Mouse (Mus musculus) spleen, adult 2 months (tissue): ENCODE measurements at regions not wholly inside any gene's neighbourhood (a gene's known extent, or its start where the extent isn't known, plus 50 kb on each side); places are given as distances from the start of the nearest gene placed in this dataset.

Experiments used
- CTCF ChIP-seq: fragments of 200-500 bp; IDR thresholded peaks from 2 replicates; pipeline ENCODE4 v1.5.1; 2011; ENCODE audit warnings: mild to moderate bottlenecking, inconsistent platforms; ENCODE audit not compliant: insufficient read depth, insufficient read length, insufficient replicate concordance; ENCODE audit errors: extremely low read depth
- POLR2A ChIP-seq: fragments of 200-500 bp; IDR thresholded peaks from 2 replicates; pipeline ENCODE4 v1.6.1; 2011; ENCODE audit warnings: low read depth, low read length, inconsistent platforms

GRCm38 (mm10) chr6:31217060-31217541, 181.4 kb upstream of the Mkln1 start:
- TF ChIP-seq POLR2A (no peak), CTCF (no peak)
